Mouse (Mus musculus): Measurements from ENCODE around the gene Zfp770.
"Not testable (repeated sequence)": the region's sequence is repeated elsewhere in the genome, so short reads cannot be mapped to it uniquely, and the experiment has no call there.

The Zfp770 gene

GRCm38 (mm10) chr2:114200932-114201559, at the start of gene Zfp770:
Zfp770 (minus strand) TSS chr2:114201469.
- DNase-seq (ENCODE audit: low spot score in 2 of 2), result peak; percentile 52 to 56

DNA sequence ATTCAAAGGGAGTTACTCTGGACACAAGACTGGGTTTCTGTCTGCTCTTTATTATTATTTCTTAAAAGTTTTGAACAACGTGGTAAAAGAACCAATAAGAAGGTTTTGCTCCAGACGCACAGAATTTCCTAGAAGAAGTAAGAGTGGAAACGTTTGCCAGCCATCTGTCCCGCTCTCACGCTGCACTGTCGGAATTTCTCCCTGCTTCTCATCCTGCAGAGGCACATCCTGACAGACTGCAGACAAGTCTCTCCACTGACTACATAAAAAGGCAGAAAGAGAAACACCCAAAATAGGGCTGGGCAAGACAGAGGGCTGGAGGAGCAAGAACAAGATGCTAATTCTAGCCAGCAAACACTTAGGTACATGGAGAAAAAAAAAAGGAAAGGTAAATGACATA, 48.2 kb upstream of the Zfp770 start:
- DNase-seq (ENCODE audit: low spot score in 2 of 2), result no peak

- DNase-seq (ENCODE audit: low spot score in 2 of 2), result no peak
These were observed 36.4 kb upstream of the Zfp770 start for GRCm38 (mm10) chr2:114237639-114238038.

GRCm38 (mm10) chr2:114236566-114236965, 35.3 kb upstream of the Zfp770 start:
- DNase-seq (ENCODE audit: low spot score in 2 of 2), result no peak

GRCm38 (mm10) chr2:114235584-114235983, 34.3 kb upstream of the Zfp770 start:
- no peak for DNase-seq (ENCODE audit: low spot score in 2 of 2)

GRCm38 (mm10) chr2:114231248-114231647, 30.0 kb upstream of the Zfp770 start:
- DNase-seq (ENCODE audit: low spot score in 2 of 2), result no peak

GRCm38 (mm10) chr2:114228672-114229071, 27.4 kb upstream of the Zfp770 start:
- DNase-seq (ENCODE audit: low spot score in 2 of 2), result no peak

DNA sequence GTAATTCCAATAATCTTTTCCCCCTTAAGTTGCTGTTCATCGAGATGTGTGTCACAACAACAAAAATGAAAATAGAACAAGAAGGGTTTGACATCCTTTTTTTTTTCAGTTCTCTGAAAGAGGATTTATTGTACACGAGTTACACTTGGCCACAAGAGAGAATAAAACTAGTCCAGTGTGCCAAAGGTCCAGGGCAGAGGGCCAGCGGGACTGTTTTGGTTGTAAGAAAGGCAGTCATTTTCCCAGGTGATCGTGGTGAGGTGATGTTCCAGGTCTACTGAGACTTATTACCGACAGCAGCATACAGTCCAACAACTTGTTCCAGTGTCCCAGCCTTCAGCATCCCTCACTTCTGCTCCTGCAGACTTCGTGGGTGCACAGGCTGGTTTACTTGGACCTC, 3.8 kb upstream of the Zfp770 start:
- DNase-seq (ENCODE audit: low spot score in 2 of 2), result no peak

DNA sequence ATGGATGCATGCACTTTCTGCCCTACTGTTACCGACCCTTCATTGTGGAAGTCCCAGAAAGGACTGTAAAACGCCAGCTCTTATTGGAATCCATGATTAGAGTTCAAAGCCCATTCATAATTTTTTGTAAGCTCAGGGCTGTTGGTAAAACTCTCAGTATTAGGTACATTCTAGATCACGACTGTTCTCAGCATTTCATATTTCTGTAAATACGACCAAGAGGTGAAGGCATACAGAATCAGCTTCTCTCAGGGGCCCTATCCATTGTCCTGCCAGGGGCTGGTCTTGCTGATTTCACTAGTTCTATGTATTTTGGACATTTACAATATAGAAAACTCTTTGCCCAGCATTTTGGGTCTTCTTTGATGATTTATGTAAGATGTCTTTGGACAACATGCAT, 305 bp upstream of the Zfp770 start:
- DNase-seq (ENCODE audit: low spot score in 2 of 2), result no peak

DNA sequence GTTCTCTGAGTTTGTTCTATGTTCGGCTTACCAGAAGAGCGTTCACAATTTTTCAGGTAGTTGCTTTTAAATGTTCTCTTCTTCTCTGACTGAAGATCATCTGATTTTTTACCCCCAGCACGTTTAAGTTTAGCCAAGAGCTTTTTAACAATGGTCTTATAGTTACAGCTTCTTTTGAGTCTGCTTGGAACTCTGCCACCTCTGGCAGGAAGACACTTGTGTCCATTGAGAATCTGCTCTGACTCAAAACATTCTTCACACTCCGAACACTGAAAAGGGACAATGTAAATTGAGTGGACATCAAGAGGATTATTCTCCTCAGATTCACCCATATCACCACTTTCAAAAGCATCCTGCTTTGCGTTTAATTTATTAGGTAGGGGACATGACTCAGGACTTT, 4.8 kb downstream of the Zfp770 start:
- DNase-seq (ENCODE audit: low spot score in 2 of 2), result no peak

DNA sequence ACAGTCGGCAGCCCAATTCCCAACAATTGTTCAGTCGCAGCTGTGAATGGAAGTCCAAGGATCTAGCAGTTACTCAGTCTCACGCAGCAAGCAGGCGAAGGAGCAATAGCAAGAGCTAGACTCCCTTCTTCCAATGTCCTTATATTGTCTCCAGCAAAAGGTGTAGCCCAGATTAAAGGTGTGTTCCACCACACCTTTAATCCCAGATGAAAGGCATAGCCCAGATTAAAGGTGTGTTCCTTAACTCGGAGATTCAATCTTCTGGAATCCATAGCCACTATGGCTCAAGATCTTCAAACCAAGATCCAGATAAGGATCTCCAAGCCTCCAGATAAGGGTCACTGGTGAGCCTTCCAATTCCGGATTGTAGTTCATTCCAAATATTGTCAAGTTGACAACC, 14.3 kb downstream of the Zfp770 start, which contains the start of gene Aqr:
Gene Aqr, minus strand, starts transcription at position 101 of the 400 bp plus-strand sequence.
- DNase-seq (ENCODE audit: low spot score in 2 of 2), result not testable (repeated sequence)

DNA sequence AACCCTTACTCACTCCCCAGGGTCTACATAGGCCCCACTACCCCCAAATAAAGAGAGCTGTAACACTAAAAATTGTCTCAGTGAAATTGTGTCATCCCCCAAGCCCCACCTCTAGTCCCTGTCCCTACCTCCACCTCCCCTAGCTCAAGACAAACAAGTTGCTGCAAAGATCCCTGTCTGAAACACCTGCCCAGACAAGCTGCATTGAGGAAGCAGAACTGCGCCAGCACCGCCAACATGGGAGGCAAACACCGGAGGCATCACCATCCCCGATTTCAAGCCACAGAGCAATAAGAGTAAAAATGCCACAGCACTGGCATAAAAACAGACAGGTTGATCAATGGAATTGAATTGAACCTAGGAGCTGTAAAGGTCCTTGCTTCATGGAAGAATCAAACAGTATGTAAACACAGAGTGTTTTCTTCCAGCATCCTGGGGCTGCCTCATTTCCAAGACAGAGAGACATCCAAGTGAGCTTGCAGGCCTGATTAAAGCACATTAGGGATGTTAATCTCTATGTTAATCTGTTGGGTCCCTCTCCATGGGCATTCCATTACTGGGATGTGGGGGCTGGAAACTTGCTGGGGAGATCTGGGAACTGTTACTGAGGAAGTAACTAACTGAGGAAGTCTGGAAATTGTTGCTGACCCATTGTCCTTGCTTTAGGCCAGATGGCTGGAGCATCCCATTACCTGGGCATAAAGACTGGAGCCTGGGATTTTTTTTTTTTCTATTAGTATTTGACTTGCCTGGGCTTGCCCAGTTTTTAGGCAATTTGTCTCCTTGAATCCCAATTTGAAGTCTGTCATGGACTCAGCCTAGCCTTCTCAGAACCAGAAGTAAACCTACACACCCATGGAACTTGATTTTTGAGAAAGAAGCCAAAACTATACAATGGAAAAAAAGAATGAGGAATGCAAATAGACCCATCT, 23.2 kb downstream of the Zfp770 start:
- no peak for DNase-seq (ENCODE audit: low spot score in 2 of 2)

DNA sequence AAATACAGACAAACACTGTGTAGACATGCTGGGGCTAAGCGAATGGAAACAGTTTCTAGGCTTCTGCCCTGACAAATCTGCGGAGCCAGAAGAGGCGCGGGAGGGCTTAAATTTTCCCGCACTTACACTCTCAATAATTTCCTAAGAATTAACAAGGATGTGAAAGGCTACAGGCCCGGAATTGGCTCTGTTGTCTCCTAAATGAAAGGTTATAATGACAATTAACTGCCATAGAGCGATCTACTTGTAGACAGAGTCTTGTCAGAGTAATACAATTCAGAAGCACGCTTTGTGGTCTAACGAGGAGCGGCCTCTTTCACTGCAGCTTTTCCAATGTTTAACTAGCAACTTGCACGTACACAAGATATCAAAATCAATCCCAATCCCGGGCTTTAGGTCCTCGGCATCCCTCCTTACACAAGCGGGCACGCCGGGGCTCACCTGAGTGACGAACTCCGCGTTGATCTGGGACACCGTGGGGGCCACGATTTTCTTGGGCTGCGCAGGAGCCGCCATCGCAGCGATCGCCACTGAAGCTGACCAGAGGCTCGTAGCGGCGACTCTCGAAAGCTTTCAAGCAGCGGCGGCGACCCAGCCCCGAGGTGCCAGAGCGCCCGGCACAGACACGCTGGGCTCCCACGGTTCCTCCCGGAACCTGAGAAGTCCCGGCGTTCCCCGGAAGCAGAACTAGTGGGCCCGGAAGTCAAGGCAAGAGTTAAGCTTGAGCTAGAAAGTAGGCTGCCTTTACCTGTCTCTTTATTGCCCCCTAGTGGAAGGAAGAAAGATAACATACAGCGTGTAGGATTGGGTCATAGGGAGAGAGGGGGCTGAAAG, 26.4 kb downstream of the Zfp770 start:
- DNase-seq (ENCODE audit: low spot score in 2 of 2), result peak; percentile 83 to 87

DNA sequence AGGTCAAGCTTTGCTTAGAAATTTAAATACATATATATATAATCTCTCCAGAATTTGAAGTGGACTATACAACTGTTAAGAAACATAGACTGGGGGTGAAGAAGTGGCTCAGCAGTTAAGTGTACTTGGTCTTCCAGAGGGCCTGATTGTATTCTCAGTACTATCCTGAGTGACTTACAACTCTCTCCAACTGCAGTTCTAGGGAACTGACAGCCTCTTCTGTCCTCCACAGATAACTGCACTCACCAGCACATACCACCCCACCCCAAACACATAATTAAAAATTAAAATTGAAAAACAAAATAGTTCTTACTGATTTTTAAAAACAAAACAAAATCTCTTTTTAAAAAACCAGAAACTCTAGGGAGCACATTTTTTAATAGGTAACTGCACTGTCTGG, 28.0 kb downstream of the Zfp770 start:
- DNase-seq (ENCODE audit: low spot score in 2 of 2), result no peak

GRCm38 (mm10) chr2:114167837-114168236, 33.4 kb downstream of the Zfp770 start:
- no peak for DNase-seq (ENCODE audit: low spot score in 2 of 2)

DNA sequence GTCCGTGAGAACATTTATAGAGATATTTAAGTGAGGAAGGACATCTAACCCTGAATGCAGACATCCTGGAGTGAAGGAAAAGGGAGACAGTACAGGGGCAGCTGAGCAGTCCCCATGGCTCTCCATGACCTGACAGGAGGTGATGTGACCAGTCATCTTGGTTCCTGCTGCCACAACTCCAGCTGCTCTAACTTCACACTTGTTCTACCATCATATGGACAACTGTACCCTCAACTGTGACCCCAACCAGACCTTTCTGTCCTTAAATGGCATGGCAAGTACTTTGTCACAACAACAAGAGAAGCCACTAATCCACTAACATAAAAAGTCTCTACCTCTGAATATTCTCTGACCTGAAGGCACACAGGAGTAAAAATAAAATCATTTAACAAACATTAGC, 39.3 kb downstream of the Zfp770 start:
- no peak for DNase-seq (ENCODE audit: low spot score in 2 of 2)

DNA sequence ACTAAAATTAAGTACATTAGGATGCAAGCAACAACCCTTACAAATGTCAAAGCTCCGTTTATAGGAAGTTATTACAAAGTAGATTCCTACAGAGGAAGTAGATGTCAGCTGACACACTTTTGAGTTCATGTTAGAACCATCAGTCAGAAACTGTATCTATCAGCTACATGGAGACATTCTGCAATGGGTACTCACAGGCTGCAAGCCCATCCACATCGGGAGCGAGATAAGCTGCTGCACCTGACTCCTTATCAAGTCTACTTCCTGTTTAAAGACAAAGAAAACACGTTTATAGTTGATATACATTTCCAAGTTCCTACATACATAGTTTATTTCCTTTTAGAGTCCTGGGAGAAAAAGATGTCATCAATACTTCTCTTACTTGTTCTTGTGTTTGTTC, 43.9 kb downstream of the Zfp770 start:
- DNase-seq (ENCODE audit: low spot score in 2 of 2), result no peak

- no peak for DNase-seq (ENCODE audit: low spot score in 2 of 2)
These were observed 44.6 kb downstream of the Zfp770 start for GRCm38 (mm10) chr2:114156639-114157038.

DNA sequence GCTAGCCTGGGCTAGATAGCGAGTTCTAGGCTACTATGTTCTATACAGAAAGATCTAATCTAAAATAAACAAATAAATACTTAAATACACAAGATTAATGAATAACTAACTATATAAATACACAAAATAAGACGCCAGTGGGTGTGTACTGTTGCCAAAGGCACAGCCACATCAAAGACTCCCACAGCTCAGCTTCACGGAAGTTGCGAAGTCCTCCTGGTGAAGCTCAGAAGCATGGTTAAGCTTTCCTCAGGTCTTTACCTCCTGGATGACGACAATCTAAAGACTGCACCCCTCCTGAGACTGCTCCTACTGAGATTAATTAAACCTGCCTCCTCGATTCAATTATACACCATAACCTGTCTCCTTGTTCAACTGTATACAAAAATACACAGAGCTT, 48.0 kb downstream of the Zfp770 start:
- no peak for DNase-seq (ENCODE audit: low spot score in 2 of 2)

- DNase-seq (ENCODE audit: low spot score in 2 of 2), result no peak
These were observed 54.3 kb downstream of the Zfp770 start for GRCm38 (mm10) chr2:114146864-114147458.

GRCm38 (mm10) chr2:114145315-114145801, 55.9 kb downstream of the Zfp770 start:
- DNase-seq (ENCODE audit: low spot score in 2 of 2), result peak; percentile 17 to 31

Measured in spleen, postnatal 36 days (tissue).